Mouse (Mus musculus) C2C12 (cell line): Measurements from ENCODE around the gene Nav2.

Experiments used
- CEBPB ChIP-seq: IDR thresholded peaks from one replicate; pipeline ENCODE4 v1.6.1; 2011; ENCODE audit warnings: low read depth, mild to moderate bottlenecking, control low read depth, moderate library complexity
- CTCF ChIP-seq: IDR thresholded peaks from one replicate; pipeline ENCODE4 v1.5.1; 2011; ENCODE audit not compliant: control insufficient read depth, insufficient read depth, insufficient read length
- FOSL1 ChIP-seq: IDR thresholded peaks from one replicate; pipeline ENCODE4 v1.8.0; 2011; ENCODE audit warnings: mild to moderate bottlenecking, low read length; ENCODE audit not compliant: poor library complexity, insufficient read depth, severe bottlenecking
- MAX ChIP-seq: IDR thresholded peaks from one replicate; pipeline ENCODE4 v1.6.1; 2011; ENCODE audit warnings: mild to moderate bottlenecking, control low read depth
- MYOG ChIP-seq: IDR thresholded peaks from one replicate; pipeline ENCODE4 v1.6.1; 2011; ENCODE audit not compliant: control insufficient read depth, insufficient read length; ENCODE audit errors: extremely low read depth
- USF1 ChIP-seq: IDR thresholded peaks from one replicate; pipeline ENCODE4 v1.6.1; 2011; ENCODE audit warnings: low read depth, mild to moderate bottlenecking, control low read depth, moderate library complexity

- no peak for TF ChIP-seq CTCF
- TF ChIP-seq MAX, result no peak
- TF ChIP-seq MYOG, result no peak
- TF ChIP-seq USF1, result no peak
- TF ChIP-seq CEBPB, result no peak
- no peak for TF ChIP-seq FOSL1
These were observed 606.5 kb downstream of the Nav2 start for GRCm38 (mm10) chr7:49515012-49515411.
